Mouse (Mus musculus): ENCODE data around the gene Trim54.

DNA sequence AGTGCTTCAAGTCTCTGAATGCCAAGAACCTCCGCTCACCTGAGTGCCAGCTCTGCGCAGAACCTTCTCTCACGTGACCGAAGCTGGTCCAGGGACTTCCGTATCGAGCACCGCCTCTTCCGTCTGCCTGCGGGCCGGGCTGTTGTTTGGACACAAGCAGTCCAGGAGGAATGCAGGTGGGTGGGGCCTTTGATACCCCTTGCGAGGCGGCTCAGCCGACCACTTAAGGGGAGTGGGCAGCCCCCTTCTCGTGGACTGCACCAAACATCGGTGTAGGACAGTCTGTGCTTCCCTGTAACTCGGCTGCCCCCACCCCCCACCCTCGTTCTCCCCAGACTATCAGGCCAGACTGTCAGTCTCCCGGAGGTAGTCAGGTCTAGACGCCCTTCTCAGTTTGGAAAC lies 37.6 kb downstream of the Trim54 start, which contains the start of gene Mpv17:
- no peak for TF ChIP-seq CTCF (IDR thresholded peaks at IDR 0.05; ENCODE audit: low read depth, low read length)
- no peak for TF ChIP-seq POLR2A (IDR thresholded peaks at IDR 0.05; ENCODE audit: borderline replicate concordance, low read depth, low read length)
